Mouse (Mus musculus) layer of hippocampus, adult 11-12 months (tissue): ENCODE measurements at regions not wholly inside any gene's neighbourhood (a gene's known extent, or its start where the extent isn't known, plus 50 kb on each side); places are given as distances from the start of the nearest gene placed in this dataset.
"Not testable (repeated sequence)": the region's sequence is repeated elsewhere in the genome, so short reads cannot be mapped to it uniquely, and the experiment has no call there.

ENCODE experiments used
- DNase-seq: peaks from one replicate; pipeline ENCODE4 v3.0.0; 2022; ENCODE audit warnings: low spot score

- not testable (repeated sequence) for DNase-seq
These were observed 444.0 kb downstream of the Arl4a start for GRCm38 (mm10) chr12:39593781-39594180.

- DNase-seq = no peak
These were observed 450.5 kb downstream of the Arl4a start for GRCm38 (mm10) chr12:39587204-39587909.

- DNase-seq = no peak
These were observed 451.7 kb downstream of the Arl4a start for GRCm38 (mm10) chr12:39586163-39586562.

- DNase-seq = no peak
These were observed 460.2 kb downstream of the Arl4a start for GRCm38 (mm10) chr12:39577610-39578009.

GRCm38 (mm10) chr12:39572802-39573201, 465.0 kb downstream of the Arl4a start:
- no peak for DNase-seq

- DNase-seq = no peak
These were observed 465.7 kb downstream of the Arl4a start for GRCm38 (mm10) chr12:39572147-39572546.

- DNase-seq = no peak
These were observed 476.9 kb downstream of the Arl4a start for GRCm38 (mm10) chr12:39560734-39561446.

- DNase-seq = no peak
These were observed 479.3 kb downstream of the Arl4a start for GRCm38 (mm10) chr12:39558491-39558890.

GRCm38 (mm10) chr12:39536326-39536725, 501.5 kb downstream of the Arl4a start:
- DNase-seq = no peak

- no peak for DNase-seq
These were observed 509.7 kb downstream of the Arl4a start for GRCm38 (mm10) chr12:39528121-39528520.

GRCm38 (mm10) chr12:39527216-39527600, 510.6 kb downstream of the Arl4a start:
- DNase-seq = no peak

GRCm38 (mm10) chr12:39526535-39527215, 511.1 kb downstream of the Arl4a start:
- DNase-seq = no peak

GRCm38 (mm10) chr12:39515690-39516089, 522.1 kb downstream of the Arl4a start:
- no peak for DNase-seq

GRCm38 (mm10) chr12:39510855-39511254, 527.0 kb downstream of the Arl4a start:
- DNase-seq = no peak

GRCm38 (mm10) chr12:39510073-39510812, 527.6 kb downstream of the Arl4a start:
- DNase-seq = peak; percentile 72

- DNase-seq = peak; percentile 24
These were observed 541.6 kb downstream of the Arl4a start for GRCm38 (mm10) chr12:39496203-39496602.

GRCm38 (mm10) chr12:39493578-39494218, 544.1 kb downstream of the Arl4a start:
- peak; percentile 36 for DNase-seq

- peak; percentile 36 for DNase-seq
These were observed 544.7 kb downstream of the Arl4a start for GRCm38 (mm10) chr12:39493114-39493513.

GRCm38 (mm10) chr12:39472984-39473383, 564.8 kb downstream of the Arl4a start:
- no peak for DNase-seq
